Mouse (Mus musculus) urinary bladder, adult 18-20 months (tissue): ENCODE measurements around the gene Creld2.
A peak's percentile ranks its signal among the peaks of the same experiment; 100 is the strongest.

Experiments used
- DNase-seq, 2 experiments: peaks; one replicate each; pipeline ENCODE4 v3.0.0; 2022; ENCODE audit warnings: low spot score in 2 of 2, mixed read lengths in 2 of 2

Creld2 gene

GRCm38 (mm10) chr15:88853106-88853505 lies 33.7 kb downstream of the Creld2 start:
- DNase-seq, result no peak

DNA sequence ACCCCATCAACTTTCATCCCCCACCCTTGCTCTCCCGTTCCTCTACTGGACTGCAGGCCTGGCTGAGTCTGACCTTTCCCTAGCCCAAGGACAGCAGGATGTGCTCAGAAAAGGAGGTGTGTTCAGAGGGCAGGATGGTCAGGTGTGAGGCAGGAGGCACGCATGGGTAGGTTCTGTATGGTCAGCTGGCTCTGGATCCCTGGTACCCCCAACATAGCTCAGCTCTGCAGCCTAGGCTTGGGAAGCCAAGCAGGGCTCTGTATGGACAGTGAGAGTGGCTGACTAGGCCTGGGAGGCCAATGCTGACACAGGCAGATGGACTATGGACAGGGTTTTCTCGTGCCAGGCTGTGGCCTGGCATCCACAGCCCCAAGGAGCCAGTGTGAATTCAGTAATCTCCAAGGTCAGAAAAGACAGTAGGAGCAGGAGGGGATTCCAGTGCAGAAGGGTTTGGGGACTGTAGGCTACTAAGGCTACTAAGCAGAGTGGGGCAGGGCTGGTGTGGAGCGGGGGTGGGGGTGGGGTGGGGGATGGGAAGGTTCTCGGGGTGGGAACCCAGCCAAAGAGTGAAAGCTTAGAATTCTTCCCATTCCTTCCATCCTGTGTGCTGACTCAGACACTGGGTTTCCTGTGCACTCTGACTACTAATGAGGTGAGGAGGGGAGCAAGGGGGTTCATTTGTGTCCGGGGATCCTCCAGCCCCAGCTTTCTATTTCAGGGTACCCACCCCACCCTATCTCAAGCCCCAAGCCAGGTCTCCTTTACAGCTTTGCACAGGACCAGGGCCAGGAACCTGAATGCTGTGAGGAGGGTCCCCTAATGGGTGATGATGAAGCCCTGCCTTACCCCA lies 34.9 kb downstream of the Creld2 start:
- DNase-seq, result no peak

GRCm38 (mm10) chr15:88854969-88855830 lies 35.8 kb downstream of the Creld2 start:
- no peak for DNase-seq

GRCm38 (mm10) chr15:88855896-88856417 lies 36.5 kb downstream of the Creld2 start:
- DNase-seq, result no peak

DNA sequence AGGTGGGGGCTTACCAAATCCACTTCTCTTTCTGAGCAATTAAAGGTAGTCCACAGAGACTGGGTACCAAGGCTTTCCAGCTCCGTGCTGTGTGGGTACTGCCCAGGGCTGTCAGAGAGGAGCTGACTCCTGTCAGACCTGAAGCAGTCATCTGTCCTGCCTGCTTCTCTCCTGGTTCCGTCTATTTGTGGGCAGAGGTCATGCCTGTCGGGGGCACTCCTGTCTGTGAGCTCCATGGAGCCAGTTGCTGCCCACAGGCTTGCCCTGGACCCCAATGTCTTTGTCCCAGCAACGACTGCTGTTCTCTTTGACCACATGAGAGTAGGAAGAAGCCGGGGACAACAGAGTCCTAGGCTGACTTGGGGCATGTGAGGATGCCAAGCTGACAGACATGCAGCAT lies 37.2 kb downstream of the Creld2 start:
- no peak for DNase-seq

GRCm38 (mm10) chr15:88857361-88857760 lies 37.9 kb downstream of the Creld2 start:
- no peak for DNase-seq

DNA sequence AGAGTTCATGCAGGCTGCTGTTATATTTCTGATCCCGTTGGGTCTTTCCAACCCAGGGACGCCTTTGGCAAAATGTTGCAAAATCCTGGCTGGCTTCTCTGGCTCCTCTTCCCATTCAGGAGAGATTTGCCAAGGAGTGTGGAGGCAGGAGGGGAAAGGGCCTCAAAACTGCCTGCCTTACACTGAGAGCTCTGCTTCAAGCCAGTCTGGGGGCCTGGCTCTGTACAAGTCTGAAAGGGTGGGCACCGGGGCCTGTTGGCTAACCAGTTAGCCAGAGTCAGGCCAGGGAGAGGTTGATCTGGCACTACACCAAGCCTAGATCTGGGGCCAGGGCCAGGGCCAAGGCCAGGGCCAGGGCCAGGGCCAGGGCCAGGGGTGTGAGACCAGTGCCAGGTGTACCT lies 38.7 kb downstream of the Creld2 start:
- DNase-seq, result no peak

DNA sequence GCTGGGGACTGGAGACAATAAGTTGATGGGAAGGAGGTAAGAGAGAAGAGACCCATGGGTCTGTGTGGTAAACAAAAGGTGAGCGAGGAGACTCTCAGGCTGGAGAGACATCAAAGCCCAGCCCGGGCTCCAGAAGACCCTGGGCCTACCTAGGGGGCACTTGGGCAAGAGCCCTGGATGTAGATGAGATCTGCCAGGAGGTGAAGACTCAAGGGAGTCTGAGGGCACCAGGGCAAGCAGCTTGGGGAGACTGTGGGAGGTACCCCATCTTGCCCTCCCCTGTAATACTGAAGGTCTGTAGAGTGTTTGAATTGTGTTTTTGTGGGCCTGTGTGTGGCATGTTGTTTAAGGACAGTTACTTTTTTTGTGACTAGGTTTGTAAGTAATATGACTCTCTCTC lies 39.3 kb downstream of the Creld2 start:
- DNase-seq, result no peak

GRCm38 (mm10) chr15:88859206-88859970 lies 39.9 kb downstream of the Creld2 start:
- no peak for DNase-seq

GRCm38 (mm10) chr15:88860781-88861180 lies 41.3 kb downstream of the Creld2 start:
- no peak for DNase-seq

DNA sequence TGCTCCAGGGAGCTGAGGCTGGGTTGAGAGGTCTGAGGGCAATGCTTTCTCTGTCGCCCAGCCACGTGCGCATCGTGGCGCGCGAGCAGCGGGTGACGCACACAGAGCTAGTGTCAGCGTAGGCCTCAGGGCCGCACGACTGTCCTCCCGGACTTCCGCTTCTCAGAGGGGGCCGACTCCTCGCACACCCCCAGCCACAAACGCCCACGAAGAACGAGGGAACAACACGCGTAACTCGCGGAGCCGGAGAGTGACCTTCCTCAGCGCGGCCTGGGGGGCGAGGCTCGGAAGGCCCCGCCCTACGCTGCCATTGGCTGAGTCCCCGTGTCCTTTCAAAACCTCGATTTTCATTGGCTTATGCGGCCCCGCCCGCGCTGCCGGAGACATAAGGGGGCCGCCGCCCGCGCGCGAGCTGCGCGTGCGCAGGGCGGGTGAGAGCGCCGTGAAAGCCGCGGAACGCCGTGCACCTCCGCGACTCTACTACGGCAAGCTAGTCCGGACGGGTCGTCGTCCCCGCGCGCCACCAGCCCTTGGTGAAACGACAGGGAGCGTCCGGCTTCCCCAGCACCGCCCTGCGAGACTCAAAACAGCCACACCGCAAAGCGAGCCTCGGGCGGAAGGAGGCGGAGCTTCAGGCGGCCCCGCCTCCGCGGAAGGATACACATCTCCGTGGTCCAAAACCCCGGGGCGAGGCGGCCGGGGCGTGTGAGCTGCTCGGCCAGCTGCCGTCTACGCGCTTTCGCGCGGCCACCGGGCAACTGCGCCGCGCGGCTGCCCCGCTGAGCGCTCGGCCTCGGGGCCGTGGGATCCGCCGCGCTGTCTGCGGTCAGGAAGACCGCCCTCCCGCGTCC lies 42.6 kb downstream of the Creld2 start, which contains the start of gene Pim3:
Pim3 (plus strand) TSS at position 415 of the 851 bp plus-strand sequence.
- DNase-seq, result peak; percentile 95 to 97

DNA sequence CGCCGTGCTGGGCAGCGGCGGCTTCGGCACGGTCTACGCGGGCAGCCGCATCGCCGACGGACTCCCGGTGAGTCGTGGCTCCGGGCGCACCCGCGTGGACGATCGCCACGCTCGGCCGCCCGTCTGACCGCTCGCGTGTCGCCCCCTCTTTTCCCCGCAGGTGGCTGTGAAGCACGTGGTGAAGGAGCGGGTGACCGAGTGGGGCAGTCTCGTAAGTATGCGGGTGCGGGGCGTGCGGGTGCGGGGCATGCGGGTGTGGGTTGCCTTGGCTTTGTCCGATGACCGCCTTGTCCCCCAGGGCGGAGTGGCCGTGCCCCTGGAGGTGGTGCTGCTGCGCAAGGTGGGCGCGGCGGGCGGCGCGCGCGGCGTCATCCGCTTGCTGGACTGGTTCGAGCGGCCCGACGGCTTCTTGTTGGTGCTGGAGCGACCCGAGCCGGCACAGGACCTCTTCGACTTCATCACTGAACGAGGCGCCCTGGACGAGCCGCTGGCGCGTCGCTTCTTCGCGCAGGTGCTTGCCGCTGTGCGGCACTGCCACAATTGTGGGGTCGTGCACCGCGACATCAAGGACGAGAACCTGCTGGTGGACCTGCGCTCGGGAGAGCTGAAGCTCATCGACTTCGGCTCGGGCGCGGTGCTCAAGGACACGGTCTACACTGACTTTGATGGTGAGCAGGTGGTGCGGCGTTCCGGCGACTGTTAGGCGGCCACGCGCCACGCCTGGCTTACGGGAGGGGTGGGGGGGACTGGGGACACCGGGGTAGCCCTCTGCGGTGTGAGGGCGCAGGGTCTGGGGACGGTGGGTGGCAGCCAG lies 43.6 kb downstream of the Creld2 start:
- peak; percentile 81 for DNase-seq

- peak; percentile 65 to 94 for DNase-seq
Observed at GRCm38 (mm10) chr15:88863695-88864231, 44.3 kb downstream of the Creld2 start.

DNA sequence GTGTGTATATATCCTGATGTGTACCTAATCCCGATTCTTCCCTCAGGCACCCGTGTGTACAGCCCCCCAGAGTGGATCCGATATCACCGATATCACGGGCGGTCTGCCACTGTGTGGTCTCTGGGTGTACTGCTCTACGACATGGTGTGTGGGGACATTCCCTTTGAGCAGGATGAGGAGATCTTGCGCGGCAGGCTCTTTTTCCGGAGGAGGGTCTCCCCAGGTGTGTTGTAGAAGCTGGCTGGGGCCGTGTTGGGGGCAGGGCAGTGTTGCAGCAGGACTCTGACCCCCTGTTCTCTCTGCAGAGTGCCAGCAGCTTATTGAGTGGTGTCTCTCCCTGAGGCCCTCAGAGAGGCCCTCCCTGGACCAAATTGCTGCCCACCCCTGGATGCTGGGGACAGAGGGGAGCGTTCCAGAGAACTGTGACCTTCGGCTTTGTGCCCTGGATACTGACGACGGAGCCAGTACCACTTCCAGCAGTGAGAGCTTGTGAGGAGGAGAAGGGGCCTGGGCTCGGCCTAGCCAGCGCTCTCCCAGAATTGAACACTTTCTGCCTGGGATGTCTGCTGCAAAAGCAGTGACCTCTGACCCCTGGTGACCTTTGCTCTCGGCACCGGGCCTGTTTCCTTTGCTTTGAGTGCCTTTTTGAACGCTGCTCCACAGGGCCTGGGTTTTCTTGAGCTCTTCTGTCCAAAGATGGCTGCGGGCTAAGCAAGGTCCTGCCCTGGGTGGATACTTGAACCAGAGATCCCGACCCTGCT lies 45.0 kb downstream of the Creld2 start:
- no peak for DNase-seq

DNA sequence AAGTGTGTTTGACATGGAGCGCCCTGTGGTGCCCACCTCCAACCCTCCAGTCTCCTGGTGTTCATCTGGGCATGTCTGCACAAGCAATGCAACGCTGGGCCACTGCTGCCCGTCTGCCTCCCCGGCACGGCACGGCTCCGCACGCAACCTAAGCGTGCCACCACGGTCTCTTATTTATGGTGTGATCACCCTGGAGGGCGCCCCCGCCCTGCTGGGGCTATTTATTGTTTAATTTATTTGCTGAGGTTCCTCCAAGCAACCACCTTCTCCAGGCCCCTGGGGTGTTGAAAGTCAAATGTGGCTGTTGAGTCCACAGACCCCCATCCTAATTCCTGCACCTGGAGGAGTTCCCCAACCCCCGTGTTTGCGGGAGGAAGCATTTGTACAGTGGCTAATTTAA lies 45.6 kb downstream of the Creld2 start:
- DNase-seq, result no peak

DNA sequence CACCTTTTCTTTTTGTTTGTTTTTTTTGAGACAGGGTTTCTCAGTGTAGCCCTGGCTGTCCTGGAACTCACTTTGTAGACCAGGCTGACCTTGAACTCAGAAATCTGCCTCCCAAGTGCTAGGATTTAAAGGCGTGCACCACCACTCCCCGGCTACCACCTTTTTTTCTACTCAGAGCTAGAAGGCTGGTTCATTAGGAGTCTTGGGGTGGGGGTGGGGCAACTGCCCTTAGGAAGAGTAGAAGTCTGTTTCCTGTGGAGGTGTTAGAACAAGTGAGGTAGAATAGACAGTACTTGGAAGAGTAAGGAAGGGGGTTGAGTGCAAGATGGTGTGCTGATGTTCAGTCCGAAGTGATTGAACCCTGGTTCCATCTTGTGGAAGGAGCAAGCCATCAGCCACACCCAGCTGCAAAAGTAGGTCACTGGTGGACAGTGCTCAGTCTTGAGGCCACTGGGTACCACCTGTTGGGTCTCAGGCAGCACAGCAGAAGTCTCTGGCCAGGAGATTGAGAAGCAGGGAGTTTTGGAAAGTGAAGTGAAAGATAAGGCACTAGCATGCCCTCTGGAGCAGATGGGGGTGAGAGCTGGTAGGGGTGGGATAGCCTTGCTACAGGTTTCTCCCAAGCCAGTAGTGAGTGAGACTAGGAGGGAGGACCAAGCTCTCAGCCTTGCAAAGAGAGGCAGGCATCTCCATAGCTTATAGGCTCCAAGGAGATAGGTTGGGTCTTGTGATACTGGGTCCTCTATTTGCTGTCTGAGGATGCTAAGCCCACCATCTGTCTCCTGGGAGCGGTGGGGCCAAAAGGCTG lies 46.6 kb downstream of the Creld2 start:
- no peak for DNase-seq

- DNase-seq, result no peak
Observed at GRCm38 (mm10) chr15:88866934-88867356, 47.5 kb downstream of the Creld2 start.
